Mouse (Mus musculus) intestine, postnatal 0 days (tissue): ENCODE results near the gene Prorsd1. TPM values are rescaled to one million over a fixed set of nuclear protein-coding genes. Genes with fewer than 3 reads are reported as not detected.

Experiments
- ATAC-seq: fragments of 200-750 bp; cut with Nextera tagmentation; 2 replicates; pipeline ENCODE4 v1.8.0; 2017; ENCODE audit warnings: mild to moderate bottlenecking, moderate TSS enrichment, moderate library complexity
- H3K27ac ChIP-seq: fragments of 300-500 bp; sonication (generic); 2 replicates; pipeline ENCODE4 v1.5.1; 2014; ENCODE audit warnings: mild to moderate bottlenecking, low read depth, low read length, moderate library complexity
- H3K27me3 ChIP-seq: fragments of 300-500 bp; sonication (generic); replicated peaks from 2 replicates; pipeline ENCODE4 v1.6.1; 2014; ENCODE audit warnings: low read length, mixed read lengths; ENCODE audit not compliant: control insufficient read depth, insufficient read depth
- H3K36me3 ChIP-seq: fragments of 300-500 bp; sonication (generic); 2 replicates; pipeline ENCODE4 v1.6.1; 2014; ENCODE audit warnings: mild to moderate bottlenecking, moderate library complexity; ENCODE audit not compliant: control insufficient read depth, insufficient read depth
- H3K4me1 ChIP-seq: fragments of 300-500 bp; sonication (generic); replicated peaks from 2 replicates; pipeline ENCODE4 v1.6.1; 2014; ENCODE audit warnings: antibody characterized with exemption, low read length, mixed read lengths; ENCODE audit not compliant: control insufficient read depth, insufficient read depth
- H3K4me2 ChIP-seq: fragments of 300-500 bp; sonication (generic); replicated peaks from 2 replicates; pipeline ENCODE4 v1.6.1; 2014; ENCODE audit warnings: low read depth, mild to moderate bottlenecking, moderate library complexity
- H3K4me3 ChIP-seq: fragments of 300-500 bp; sonication (generic); 2 replicates; pipeline ENCODE4 v1.5.1; 2014; ENCODE audit warnings: low read depth, low read length
- H3K9ac ChIP-seq: fragments of 300-500 bp; sonication (generic); 2 replicates; pipeline ENCODE4 v1.6.1; 2014; ENCODE audit warnings: mild to moderate bottlenecking, low read depth, low read length
- H3K9me3 ChIP-seq: fragments of 300-500 bp; sonication (generic); 2 replicates; pipeline ENCODE4 v1.6.1; 2016; ENCODE audit warnings: mixed run types; ENCODE audit not compliant: control insufficient read depth
- CTCF ChIP-seq: sonication (generic); IDR thresholded peaks from 2 replicates; pipeline ENCODE4 v1.5.1; 2016; ENCODE audit warnings: low read depth, mild to moderate bottlenecking, control low read depth, antibody characterized with exemption, moderate library complexity
- WGBS: fragments of 180-500 bp; shearing (Covaris S2); extraction: QIAGEN DNeasy Blood & Tissue Kit; methylation state at CpG from one replicate; pipeline ENCODE4 v1.1.7; 2014; 5-methylcytosine and 5-hydroxymethylcytosine counted together
- polyA plus RNA-seq: library from polyadenylated mRNA; unstranded; fragments of >200 nt; fragmentation: Nextera tagmentation; extraction: Ambion mirVana; gene quantifications from 2 replicates; pipeline ENCODE4 v1.2.1, GENCODE M21; 2015

Prorsd1 gene
- polyA plus RNA-seq, result 19.2 and 22.4 TPM in 2 replicates

DNA sequence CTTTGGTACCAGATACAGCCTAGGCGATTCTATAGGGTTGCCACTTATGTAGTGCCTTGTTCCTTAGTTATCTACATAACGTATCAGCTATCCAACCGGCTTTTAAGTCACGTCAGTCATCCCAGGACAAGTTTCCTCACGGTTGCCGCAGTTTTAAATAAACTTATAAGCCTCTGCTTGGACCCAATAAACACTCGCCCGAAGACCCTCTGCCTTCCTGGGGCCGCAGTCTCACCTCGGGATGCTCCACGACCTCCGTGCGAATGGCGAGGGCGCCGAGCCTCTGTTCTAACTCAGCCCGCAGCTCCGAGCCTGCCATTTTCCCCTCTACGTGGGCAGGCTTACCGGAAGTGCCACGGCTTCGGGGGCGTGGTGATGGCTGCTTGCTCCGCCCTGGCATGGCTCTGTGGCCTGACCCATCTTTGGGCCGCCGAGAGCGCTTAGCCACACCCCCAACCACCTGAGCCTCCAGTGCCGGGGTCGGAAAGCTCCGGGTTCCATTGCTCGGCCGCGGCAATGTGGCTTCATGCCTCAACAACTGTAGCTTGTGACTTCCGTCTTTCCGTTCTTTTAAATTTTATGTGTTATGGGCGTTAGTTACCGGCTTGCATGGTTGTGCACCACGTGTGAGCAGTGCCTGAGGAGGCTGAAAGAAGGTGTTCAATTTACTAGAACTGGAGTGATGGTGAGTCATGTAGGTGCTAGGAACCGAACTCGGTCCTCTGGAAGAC lies at the start of gene Prorsd1:
TSS of gene Prorsd1 (minus strand) at position 352 of the 731 bp plus-strand sequence.
- peak within 1 kb of the TSS; percentile 63 for H3K27ac ChIP-seq
- H3K4me3 ChIP-seq, result peak within 1 kb of the TSS; percentile 62
- ATAC-seq, result peak; percentile 99
- peak within 1 kb of the TSS; percentile 74 for H3K4me2 ChIP-seq
- TF ChIP-seq CTCF, result no peak
- 3% methylated on average over 40 of the region's 40 CpGs for WGBS
- no peaks in the 10 kb centered on the region for H3K27me3 ChIP-seq
- peaks cover 7% of the 10 kb centered on the region for H3K36me3 ChIP-seq
- H3K9ac ChIP-seq, result peak within 1 kb of the TSS; percentile 58
- H3K9me3 ChIP-seq, result no peaks in the 10 kb centered on the region
- no peaks in the 10 kb centered on the region for H3K4me1 ChIP-seq

DNA sequence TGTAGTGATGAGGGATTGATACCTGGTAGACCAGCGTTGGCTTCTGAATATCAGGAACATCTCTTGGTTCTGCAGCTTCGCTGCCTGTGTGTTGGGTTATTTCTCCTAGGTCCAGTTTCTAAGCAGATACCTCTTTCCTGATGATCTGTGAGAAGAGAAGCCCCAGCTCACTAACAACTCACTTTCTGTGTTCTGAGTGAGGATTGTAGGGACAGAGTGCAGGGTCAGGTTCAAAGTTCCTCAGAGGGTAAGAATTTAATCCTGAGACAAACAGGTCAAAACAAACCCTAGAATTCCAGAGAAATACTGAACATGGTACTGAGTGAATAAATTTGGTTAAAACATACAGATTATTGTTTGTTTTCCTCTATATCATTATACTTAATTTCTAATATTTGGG lies 48.6 kb upstream of the Prorsd1 start:
- no peak for TF ChIP-seq CTCF
- no peaks in the 10 kb centered on the region for H3K9me3 ChIP-seq
- H3K4me3 ChIP-seq, result no peak overlapping the region
- H3K9ac ChIP-seq, result no peak overlapping the region
- H3K27ac ChIP-seq, result no peak overlapping the region
- no peaks in the 10 kb centered on the region for H3K4me1 ChIP-seq
- H3K4me2 ChIP-seq, result no peak overlapping the region
- no peak for ATAC-seq
- no peaks in the 10 kb centered on the region for H3K27me3 ChIP-seq
- WGBS, result 88% methylated on average over 2 of the region's 2 CpGs
- H3K36me3 ChIP-seq, result no peaks in the 10 kb centered on the region

DNA sequence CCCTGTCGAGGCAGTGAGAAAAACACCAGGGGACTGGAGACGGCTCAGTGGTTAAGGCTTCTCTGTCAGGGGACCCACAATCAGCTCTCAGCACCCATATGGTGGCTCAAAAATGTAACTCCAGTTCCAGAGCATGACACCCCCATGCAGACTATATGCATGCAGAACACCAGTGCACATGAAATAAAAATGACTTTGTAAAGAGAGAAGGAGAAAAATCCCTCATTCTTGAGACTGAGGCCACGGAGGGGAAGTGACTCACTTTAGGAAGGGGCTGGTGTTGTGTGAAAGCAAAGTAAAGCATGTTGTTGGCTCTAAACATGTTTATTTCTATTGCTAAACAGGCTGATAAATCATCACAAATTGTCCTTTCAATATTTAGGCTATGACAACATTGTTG lies 46.2 kb upstream of the Prorsd1 start:
- ATAC-seq, result no peak

DNA sequence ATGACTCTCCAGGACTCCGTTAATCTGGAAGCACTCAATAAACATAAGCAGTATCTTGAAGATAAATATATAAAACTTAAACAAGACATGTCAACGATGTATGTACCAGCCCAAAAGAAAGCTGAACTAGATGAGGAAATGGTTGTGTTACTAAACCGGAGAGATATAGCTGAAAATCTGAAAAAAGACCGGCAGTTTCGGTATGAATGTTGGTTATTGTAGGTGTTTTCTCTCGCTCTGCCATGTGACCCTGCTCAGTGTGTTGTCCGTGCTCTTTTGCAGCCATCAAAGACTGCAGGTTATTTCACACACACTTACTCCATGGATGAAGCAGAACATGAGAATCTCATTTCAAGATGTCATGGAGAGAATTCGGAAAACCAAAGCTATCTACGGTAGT lies 45.6 kb upstream of the Prorsd1 start:
- TF ChIP-seq CTCF, result no peak
- H3K9me3 ChIP-seq, result no peaks in the 10 kb centered on the region
- no peak overlapping the region for H3K9ac ChIP-seq
- no peak overlapping the region for H3K4me2 ChIP-seq
- no peak overlapping the region for H3K4me3 ChIP-seq
- no peak overlapping the region for H3K27ac ChIP-seq
- ATAC-seq, result no peak
- 83% methylated on average over 9 of the region's 9 CpGs for WGBS
- H3K27me3 ChIP-seq, result no peaks in the 10 kb centered on the region
- H3K36me3 ChIP-seq, result no peaks in the 10 kb centered on the region
- no peaks in the 10 kb centered on the region for H3K4me1 ChIP-seq

More for the DNA sequence above, 46.2 kb upstream of the Prorsd1 start:
- no peak for TF ChIP-seq CTCF
- Histone ChIP-seq H3K4me3 (no peak overlapping the region), H3K9ac (no peak overlapping the region), H3K4me1 (no peaks in the 10 kb centered on the region), H3K9me3 (no peaks in the 10 kb centered on the region), H3K36me3 (no peaks in the 10 kb centered on the region), H3K27ac (no peak overlapping the region), H3K4me2 (no peak overlapping the region), H3K27me3 (no peaks in the 10 kb centered on the region)
- 88% methylated on average over 3 of the region's 3 CpGs for WGBS

DNA sequence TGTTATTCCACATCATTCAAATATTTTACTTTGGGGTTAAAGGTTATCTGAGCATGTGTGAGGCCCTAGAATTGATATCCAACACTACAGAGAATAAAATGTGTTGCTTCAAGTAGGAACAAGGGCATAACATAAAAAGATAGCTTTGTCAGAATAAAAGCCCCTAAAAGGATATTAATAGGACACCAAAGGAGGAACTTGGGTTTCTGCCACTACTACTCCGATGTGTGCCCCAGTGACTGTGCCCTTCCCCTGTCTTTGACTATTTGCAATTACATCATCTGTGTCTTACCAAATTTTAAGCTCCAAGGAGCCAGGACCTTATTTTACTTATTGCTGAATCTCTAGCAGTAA lies 34.6 kb upstream of the Prorsd1 start:
- H3K27ac ChIP-seq, result no peak overlapping the region
- H3K4me3 ChIP-seq, result no peak overlapping the region
- H3K9me3 ChIP-seq, result no peaks in the 10 kb centered on the region
- peaks cover 6% of the 10 kb centered on the region for H3K4me1 ChIP-seq
- 88% methylated on average over 1 of the region's 1 CpGs for WGBS
- no peak overlapping the region for H3K9ac ChIP-seq
- no peaks in the 10 kb centered on the region for H3K27me3 ChIP-seq
- TF ChIP-seq CTCF, result no peak
- H3K4me2 ChIP-seq, result no peak overlapping the region
- peaks cover 11% of the 10 kb centered on the region for H3K36me3 ChIP-seq
- no peak for ATAC-seq

DNA sequence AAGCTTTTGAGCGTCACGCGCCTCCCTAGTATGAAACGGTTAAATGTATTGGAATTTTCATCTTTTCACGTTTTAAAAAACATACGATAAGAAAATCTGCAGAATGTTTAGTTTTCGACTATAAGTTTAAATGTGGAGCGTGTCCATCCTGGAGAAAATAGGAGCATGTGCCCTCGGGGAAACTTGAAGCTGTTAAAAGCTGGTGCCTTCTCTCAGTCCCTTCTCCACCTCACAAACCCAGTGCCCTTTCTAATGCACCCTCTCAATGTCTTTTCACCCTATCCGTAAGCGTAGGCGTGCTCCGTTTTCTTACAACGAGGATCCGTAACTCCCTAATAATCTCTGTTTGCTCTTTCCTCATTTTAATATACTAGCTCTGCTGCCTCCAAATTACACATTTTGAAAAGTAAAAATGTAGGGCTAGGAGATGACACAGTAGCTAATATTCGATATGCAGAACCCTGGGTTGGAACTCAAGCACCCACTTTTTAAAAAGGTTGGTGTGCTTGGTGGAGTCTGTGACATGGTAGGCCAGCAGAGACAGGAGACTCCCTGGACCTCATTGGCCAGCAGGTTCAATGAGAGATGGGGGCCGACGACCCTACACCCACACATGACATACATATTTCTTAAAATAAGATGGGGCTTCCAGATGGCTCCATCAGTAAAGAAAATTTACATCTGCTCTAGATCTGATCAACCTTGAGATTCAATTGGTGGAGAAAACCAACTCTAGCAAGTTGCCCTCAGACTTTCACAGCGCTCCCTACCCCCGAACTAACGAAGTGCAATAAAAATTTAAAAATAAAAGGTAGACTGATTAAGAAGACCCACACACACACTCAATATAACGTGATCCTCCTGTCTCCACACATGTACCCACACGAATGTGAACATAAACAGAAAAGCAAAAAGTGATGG lies 33.9 kb upstream of the Prorsd1 start:
- peak overlapping the region; percentile 81; the same call in 1 of the 2 replicates for H3K27ac ChIP-seq
- peaks cover 6% of the 10 kb centered on the region for H3K4me1 ChIP-seq
- H3K4me2 ChIP-seq, result peak overlapping the region; percentile 80
- peak overlapping the region; percentile 79 for H3K9ac ChIP-seq
- peak overlapping the region; percentile 72 for H3K4me3 ChIP-seq
- no peaks in the 10 kb centered on the region for H3K27me3 ChIP-seq
- ATAC-seq, result no peak
- no peak for TF ChIP-seq CTCF
- no peaks in the 10 kb centered on the region for H3K9me3 ChIP-seq
- peaks cover 16% of the 10 kb centered on the region for H3K36me3 ChIP-seq
- WGBS, result 22% methylated on average over 23 of the region's 23 CpGs
